Mouse (Mus musculus) spleen, postnatal 36 days (tissue): ENCODE data around the gene Btbd2.

Experiments used
- DNase-seq, 2 experiments: peaks; one replicate each; pipeline ENCODE4 v3.0.0; 2022; ENCODE audit warnings: low spot score in 2 of 2, mixed read lengths in 1 of 2

Gene Btbd2

DNA sequence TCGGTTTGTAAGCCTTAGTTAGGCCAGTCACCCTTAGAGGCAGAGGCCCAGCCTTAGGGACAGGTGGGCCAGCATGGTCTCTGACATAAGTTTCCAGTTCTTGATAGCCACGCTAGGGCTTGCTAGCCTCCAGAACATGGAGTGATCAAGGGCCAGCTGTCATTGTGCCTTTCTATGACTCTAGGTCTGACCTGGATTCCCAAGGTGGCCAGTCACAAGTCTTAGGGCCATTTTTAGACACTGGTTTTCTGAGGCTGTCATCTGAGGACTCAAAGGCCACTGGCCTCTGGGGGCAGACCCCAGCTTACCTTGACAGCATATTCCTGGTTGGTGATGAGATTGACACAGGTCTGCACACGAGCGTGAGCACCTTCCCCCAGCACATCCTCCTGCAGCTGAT, 14.4 kb upstream of the Btbd2 start:
- DNase-seq: no peak

DNA sequence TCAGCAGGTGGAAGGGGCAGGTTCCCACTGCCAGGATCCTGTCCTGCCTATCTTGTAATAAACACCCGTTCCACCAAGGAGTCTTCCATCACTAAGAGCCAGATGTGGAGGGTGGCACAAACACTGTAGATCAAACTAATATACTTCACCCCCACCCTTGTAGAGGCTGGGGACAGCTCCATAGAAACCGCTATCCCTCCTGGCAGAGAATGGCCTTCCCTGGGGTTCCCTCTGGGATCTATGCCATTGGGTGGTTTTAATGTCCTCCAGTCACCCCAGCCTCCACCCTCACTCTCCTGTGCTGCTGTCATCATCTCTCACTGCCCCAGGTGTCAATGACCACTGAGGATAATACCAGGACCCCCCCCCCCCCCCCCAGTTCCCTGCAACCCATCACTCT, 13.7 kb upstream of the Btbd2 start:
- no peak for DNase-seq

DNA sequence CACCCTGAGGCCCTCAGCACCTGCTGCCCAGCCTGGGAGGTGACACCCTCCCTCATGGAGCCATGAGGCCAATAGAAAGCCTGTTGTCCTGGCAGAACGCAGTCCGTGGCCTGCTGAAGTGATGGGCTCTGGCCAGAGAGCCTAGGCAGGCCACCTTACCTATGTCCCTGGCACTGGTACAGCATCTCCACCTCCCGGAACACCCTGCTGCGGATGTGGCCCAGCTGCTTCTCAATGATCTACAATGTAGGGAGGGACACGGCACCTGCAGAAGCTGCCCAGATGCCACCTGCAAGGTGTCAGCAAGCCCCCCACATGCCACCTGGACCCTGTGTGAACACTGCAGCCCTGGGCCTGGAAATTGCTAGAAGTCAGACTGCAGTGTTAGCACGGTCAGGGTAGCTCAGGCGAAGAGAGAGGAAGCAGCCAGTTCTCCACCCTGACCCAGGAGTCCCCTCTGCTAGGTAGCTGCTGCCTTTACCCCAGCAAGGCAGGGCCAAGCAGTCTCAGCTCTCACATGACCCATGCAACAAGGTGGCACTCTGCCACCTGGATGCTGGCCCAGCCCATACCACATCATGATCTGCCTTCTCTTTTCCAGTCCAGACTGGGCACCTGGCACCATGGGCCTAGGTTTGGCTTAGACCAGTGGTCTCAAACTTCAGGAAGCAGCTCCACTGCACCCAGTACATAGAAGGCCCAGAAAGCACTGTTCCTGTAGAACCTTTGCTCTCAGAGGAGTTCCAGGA, 13.0 kb upstream of the Btbd2 start:
- DNase-seq: peak in 1 of 2 experiments; percentile 33

DNA sequence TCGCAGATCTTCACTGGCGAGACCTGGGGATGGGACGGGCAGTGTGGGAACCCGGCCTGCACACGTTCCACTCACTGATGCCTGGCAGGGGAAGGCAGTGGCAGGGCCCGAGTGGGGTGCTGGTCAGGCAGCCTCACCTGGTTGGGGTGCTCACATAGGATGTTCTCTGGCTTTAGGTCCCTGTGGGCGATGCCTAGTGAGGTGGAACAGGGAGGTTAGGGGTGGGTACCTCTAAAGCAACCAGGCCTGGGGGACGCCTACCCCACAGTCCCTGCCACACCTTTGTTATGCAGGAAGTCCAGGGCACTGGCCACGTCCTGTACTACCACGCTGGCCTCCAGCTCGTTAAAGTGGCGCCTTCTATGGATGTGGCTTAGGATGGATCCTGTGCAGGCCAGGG, 12.1 kb upstream of the Btbd2 start:
- peak; percentile 61 to 62 for DNase-seq

DNA sequence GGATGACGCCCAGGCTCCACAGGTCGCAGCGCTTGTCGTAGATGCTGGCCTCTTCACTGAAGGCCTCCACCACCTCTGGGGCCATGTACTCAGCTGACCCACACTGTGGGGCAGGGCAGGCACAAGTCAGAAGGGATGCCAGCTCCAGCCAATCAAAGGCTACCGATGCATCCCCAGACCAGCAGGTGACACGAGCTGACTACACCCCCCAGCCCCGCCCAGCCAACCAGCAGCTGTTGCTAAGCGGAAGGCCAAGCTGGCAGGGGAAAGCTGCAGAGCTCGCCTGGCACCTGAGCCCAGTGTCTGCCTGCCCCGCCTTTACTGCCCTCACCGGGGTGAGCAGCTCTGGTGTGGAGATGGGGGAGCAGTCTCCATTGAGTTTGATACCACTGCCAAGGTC, 11.7 kb upstream of the Btbd2 start:
- peak in 1 of 2 experiments; percentile 64 for DNase-seq

DNA sequence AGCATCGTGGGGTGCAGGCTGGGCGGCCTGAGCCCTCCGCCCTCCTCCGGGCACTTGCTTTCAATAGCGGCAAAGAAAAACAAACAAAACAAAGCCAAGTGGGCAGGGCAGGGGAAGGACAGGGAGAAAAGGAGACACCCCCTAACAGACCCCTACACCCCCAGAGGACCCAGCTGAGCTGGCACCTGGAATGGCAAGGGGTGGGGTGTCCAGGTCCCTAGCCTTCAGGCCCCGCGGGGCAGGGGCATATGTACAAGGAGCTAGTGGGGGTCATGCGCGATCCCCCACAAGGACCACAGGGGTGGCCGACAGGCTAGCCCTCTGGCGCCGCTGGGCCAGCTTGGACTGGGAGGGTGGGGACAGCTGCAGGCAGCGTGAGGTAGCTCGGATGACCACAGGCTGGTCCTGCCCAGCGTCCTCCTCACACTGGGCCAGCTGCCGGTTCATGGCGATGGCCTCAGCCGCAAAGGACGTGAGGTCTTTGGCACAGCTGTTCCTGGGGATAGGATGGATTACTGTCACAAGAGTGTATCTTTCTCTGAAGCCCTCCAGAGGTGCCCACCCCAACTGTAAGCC, 10.1 kb upstream of the Btbd2 start:
- no peak for DNase-seq

DNA sequence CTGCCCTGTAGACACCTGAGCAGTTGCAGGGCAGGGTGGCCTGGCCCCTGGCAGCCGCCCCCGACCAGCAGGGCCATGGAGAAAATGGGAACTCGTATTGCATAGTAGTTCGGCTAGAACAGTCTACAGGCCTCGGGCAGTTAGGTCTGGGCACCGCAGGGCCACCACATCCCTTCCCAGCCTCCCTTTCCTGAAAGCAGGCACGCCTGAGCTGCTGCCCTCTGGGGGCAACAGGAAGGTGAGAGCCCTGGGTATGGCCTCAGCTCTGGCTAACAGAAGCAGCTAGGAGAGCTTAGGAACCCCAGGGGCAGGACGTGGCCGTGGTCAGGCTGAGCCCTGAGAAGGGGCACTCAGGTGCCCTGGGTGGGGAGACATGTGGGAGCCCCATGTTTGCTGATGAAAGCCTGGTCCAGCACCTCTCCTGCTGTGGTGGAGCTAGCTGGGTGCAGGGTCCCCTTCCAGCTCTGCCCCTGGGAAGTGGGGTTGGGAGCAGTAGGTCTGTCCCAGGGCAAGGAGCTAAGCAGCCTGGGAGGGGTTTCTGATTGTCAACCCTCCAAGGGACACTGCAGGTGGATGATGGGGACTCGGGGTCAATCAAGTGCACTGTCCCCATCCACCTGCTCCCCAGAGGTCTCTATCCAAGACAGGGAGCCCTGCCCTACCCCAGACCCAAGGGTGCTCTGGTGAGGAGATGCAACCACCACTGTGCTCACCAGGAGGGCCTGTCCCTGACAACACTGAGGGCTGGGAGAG, 9.3 kb upstream of the Btbd2 start:
- DNase-seq: no peak

DNA sequence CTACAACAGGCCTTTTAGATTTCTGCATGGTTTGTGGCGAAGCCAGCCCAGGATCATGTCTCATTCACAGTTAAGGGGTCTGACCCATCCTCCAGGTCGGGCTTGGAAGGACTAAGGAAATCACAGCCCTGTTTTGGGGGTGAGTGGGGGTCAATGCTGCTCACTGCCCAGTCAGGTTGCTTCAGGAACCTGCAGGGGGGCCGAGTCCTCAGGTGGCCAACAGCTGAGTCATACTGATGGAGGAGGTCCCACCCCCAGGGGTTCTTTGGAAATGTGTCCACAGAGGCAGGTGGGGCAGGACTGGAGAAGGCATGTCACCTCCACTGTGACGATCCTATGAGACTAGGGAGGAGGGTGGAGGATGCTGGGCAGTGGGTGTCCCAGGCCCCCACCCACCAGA, 8.6 kb upstream of the Btbd2 start:
- DNase-seq: no peak

DNA sequence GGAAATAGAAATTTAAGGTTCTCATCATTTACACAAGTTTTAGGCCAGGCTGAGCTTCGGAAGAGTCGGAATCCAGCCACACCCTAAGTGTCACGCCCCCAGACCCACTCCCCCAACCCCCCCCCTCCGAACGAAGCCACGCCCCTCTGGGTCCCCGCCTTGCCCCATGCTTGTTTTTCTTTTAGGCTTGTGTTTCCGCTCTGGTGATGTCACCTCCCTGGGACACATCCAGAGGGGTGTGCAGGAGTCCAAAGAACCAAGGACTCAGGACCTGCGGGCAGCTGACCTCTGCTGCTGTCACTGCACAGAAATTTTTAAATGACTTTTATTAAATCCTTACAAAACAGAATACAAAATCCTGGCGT, 8.1 kb upstream of the Btbd2 start:
- no peak for DNase-seq

DNA sequence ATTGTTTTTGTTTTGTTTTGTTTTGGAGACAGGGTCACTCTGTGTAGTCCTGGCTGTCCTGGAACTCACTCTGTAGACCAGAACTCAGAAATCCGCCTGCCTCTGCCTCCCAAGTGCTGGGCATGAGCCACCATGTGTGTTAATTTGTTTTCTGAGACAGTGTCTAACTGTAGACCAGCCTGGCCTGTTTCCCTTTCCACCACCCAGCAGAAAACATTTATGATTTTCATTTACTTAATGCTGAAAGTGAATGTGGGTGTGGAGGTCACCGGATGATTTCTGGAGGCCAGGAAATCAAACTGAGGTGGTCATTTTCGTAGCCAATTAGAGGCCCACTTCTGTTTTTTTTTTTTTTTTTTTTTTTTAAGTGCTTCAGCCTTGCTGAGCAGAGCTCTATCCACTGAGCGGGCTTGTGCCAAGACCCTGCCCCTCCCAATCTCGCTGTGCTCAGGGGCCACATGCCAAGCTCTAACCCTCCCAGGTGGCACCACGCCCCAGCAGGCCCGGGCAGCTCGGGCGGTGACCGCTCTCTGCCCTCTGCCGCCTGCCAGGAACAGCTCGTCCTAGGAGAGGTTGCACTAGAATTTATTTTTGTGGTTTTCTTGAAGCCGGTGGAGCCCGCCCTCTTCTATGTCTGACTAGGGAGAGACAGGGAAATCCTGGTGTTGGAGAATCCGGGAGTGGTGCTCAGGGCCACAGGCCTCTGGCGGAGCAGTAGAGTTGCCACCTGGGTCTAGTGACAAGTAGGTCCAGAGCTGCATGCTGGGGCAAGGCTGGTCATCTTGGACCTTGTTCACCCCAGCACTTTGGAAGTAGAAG, 7.5 kb upstream of the Btbd2 start:
- peak; percentile 71 to 75 for DNase-seq

DNA sequence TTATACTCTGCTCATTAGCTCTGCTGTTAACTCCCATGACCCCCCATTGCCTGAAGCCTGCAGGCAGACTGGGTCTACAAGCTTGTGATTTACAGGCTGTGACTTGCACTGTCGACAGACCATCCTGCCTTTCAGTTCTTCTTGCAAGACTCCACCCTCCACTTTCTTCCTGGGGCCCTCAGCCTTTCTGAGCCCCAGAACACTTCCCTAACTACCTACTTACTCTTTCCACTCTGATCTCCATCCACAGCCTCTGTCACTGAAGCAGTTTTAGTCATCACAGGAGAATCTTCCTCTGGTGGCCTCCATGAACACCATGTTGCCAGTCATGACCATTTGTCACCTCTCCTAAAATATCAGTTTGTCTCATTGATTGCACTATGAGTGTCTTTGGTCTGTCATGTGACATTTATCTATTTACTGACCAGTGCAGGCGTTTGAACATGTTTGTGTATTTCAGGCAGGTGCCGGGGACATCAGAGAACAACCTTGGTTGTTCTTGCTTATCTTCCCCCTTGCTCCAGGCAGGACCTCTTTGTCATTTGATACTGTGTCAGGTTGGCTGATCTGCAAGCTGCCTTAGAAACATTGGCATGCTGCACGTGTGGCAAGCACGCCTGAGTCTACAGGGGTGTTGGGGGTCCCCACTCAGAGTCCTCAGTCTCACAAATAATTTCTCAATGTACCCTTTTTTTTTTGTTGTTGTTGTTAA, 6.8 kb upstream of the Btbd2 start:
- peak; percentile 78 to 80 for DNase-seq

DNA sequence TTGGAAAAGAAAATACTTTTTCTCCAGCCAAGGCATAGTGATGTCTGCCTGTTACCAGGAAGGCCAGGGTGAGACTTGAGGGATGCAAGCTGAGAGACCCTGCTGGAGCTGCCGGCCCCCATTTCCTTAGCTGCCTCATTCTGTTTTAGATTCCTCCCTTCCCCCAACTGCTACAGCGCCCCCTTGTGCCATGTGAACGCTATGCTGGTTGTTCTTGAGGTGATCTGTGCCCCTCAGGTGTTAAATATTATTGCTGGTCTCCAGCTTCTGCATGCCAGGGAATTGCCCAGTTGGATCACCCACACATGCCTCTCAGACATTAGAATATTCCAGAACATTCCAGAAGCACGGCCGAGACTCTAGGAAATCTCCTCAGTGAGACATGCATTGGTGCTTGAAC, 4.3 kb upstream of the Btbd2 start:
- DNase-seq: peak; percentile 67 to 70

DNA sequence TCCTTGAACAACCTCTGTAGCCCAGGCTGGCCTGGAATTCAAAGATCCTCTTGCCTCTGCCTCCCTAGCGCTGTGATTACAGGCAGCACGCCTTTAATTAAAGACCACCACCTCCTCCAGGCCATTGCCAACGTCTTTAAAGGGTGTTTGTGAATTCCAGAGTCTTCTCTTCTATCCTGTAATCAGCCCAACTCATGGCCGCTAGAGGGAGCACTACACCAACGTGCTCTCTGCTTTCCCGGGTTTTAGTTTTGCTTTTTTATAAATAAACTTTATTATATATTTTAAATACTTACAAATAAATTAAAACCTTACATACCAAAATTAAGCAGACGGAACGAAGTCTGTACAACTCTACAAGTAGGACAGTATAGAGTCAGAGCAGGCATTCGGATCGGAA, 2.3 kb upstream of the Btbd2 start:
- DNase-seq: peak; percentile 59 to 76

DNA sequence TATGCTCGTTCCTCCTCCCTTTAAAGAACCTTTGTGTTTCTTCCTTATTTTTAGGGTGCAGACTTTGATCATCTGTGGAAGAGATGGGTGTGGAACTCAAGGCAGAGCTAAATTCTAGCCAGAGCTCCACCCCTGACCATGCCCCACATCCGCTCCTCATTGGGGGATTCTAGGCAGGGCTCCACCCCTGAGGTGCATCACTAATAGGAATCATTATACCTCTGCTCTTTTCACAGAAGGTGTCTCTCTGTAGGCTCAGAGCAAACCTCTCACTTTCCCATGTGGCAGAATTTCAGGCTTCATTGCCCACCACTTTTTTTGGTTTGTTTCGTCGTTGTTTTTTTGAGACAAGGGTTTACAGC, 2.0 kb upstream of the Btbd2 start:
- peak; percentile 66 to 76 for DNase-seq

DNA sequence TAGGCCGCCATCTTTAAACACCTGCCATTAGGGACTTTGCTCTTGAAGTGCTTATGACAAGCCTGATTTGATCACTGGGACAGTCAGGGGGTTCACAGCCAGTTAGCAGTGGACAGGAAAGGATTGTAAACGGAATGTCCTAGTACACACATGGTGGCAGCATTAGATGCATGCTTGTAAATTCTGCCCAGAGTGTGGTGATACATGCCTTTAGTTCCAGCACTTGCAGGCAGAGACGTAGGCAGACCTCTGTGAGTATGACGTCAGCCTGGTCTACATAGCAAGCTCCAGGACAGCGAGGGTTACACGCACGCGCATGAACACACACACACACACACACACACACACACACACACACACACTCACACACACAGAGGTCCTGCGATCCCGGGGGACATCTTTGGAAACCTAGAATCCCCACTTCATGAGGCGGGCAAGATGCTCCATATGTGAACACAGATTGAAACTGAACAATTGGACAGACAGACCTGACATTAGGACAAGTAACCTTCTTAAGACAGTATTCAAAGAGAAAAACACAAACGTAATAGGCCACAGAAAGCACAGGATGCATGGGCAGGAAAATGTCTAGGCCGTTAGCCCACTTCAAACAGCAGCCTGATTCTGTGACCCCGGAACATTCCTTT, 1.4 kb upstream of the Btbd2 start:
- DNase-seq: no peak

DNA sequence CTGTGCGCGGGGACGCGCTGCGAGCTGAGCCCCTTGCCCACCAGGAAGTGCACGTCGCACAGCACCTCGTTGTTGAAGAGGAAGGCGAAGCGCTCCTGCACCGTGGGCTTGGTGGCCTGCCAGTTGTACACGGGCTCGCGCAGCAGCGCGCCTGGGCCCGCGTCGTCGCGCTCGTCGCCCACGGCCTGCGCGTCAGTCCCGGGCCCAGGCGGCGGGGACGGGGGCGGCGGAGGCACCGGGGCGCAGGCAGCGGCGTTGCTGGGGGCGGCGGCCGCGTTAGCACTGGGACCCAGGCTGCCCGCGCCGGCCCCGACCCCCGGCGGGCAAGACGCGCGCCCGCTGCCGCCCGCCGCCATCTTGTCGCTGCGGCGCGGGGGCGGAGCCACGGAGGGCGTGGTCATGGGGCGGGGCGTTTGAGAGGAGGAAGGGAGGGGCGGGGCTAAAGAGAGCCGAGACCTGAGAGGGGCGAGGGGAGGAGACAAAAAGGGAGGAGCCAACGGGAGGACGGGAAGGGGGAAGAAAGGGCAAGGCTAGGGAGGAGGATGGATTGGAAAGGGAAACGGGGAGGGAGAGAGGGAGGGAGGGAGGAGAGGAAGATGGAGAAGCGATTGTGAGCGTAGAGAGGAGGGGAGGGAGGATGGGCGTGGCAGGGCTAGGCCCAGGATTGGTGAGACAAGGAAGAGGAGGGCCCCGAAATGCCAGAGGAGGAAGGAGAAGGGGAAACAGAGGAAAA, 575 bp downstream of the Btbd2 start:
- DNase-seq: peak; percentile 91 to 94

DNA sequence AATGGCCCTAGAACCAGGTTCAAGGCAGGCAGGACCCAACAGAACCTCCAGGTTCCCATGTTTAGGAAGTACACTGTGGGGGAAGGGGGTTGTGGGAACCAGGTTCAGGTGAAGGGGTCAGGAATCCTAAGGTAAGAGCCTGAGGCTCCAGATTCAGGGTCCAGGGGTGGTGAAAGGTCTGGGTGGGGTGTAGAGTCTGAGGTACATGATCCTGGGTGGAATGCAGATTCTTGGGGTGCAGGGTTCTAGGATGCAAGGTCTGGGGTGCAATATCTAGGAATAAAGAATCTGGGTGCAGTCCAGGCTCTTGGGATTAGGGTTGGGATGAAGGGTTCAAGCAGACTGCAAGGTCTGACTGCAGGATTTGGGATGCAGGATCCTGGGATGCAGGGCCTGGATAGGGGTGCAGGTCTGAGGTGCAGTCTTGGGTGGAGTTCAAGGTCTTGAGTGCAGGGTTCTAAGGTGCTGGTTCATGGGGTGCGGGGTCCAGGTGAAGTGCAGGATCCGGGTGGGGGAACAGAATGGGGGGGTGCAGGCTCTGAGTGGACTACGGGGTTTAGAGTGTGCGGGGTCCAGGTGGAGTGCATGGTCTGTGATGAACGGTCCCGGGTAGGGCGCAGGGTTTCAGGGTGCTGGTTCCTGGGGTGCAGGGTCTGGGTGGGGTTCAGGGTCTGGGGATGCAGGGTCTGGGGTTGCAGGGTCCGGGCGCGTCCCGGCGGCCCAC, 1.3 kb downstream of the Btbd2 start:
- DNase-seq: no peak

DNA sequence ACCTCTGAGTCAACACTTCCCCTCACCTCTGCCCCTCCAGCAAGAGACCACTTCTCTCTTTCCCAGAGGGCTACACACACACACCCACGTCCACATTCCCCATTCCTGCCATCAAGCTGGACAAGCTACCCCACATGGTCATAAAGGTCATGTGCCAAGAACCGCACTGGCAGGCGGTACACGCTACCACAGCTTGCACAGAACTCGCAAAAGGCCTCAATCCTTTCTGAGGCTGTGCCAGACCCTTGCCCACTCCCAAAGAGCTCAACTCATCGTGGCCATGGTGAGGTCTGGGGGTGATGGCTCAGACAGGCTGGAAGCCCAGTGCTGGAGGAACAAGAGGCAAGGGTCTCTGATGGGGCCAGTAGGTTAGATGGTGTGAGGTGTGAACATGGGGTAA, 2.0 kb downstream of the Btbd2 start:
- no peak for DNase-seq

DNA sequence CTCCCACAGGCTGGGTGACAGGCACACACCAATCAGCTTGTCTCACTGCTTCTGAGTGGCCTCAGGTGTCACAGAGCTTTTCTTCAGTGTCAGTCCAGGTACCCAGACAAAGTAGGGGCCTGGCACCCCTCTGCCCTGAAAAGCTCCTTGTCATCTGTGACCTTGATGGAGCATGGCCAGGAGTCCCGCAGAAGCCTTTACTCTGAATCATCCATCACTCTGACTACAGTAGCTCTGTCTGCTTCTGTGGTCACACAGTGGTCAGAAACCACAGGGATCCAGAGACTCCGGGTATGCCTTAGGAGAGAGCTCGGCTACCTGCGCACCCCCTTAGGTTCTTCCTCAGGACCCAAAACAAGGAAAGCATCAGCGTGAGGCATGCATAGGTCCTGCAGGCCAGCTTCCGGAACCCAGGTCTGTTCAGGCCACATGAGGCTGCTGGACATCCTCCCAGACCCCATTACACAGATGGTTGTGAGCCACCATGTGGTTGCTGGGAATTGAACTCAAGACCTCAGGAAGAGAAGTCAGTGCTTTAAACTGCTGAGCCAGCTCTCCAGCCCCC, 3.6 kb downstream of the Btbd2 start:
- DNase-seq: no peak
